Mouse (Mus musculus) cortical plate, adult 2 months (tissue): ENCODE measurements around the gene Foxl2.

ENCODE experiments used
- CTCF ChIP-seq: fragments of 200-500 bp; IDR thresholded peaks from 2 replicates; pipeline ENCODE4 v1.5.1; 2011; ENCODE audit warnings: mild to moderate bottlenecking, control low read depth, low read length; ENCODE audit not compliant: insufficient read depth; ENCODE audit errors: extremely low read depth
- POLR2A ChIP-seq: fragments of 200-500 bp; IDR thresholded peaks from 2 replicates; pipeline ENCODE4 v1.6.1; 2011; ENCODE audit warnings: mild to moderate bottlenecking, low read length, control low read depth; ENCODE audit not compliant: insufficient read depth; ENCODE audit errors: extremely low read depth

- no peak for TF ChIP-seq CTCF
- TF ChIP-seq POLR2A, result no peak
These were observed 6.7 kb downstream of the Foxl2 start for GRCm38 (mm10) chr9:98961591-98962477.
